Mouse (Mus musculus) lung, postnatal 4 days (tissue): Measurements from ENCODE around the gene Dusp6.
"Not testable (repeated sequence)": the region's sequence is repeated elsewhere in the genome, so short reads cannot be mapped to it uniquely, and the experiment has no call there.

ENCODE experiments used
- DNase-seq, 2 experiments: peaks; one replicate each; pipeline ENCODE4 v3.0.0; 2021

Gene Dusp6

GRCm38 (mm10) chr10:99262867-99263379, at the start of gene Dusp6:
Gene Dusp6, plus strand, starts transcription at chr10:99263231.
- DNase-seq, result peak; percentile 97 to 99

GRCm38 (mm10) chr10:99214421-99215299, 48.4 kb upstream of the Dusp6 start:
- DNase-seq, result no peak

GRCm38 (mm10) chr10:99216570-99216969, 46.5 kb upstream of the Dusp6 start:
- not testable (repeated sequence) for DNase-seq

- no peak for DNase-seq
These were observed 41.5 kb upstream of the Dusp6 start for GRCm38 (mm10) chr10:99221540-99221939.

- no peak for DNase-seq
These were observed 40.3 kb upstream of the Dusp6 start for GRCm38 (mm10) chr10:99222726-99223125.

GRCm38 (mm10) chr10:99224218-99224617, 38.8 kb upstream of the Dusp6 start:
- DNase-seq, result peak; percentile 24 to 56

- no peak for DNase-seq
These were observed 36.2 kb upstream of the Dusp6 start for GRCm38 (mm10) chr10:99226782-99227181.

- peak in 1 of 2 experiments; percentile 27 for DNase-seq
These were observed 34.8 kb upstream of the Dusp6 start for GRCm38 (mm10) chr10:99227968-99228864.

- peak; percentile 52 to 72 for DNase-seq
These were observed 33.9 kb upstream of the Dusp6 start for GRCm38 (mm10) chr10:99229031-99229684.

- no peak for DNase-seq
These were observed 30.4 kb upstream of the Dusp6 start for GRCm38 (mm10) chr10:99232518-99233227.

- no peak for DNase-seq
These were observed 28.7 kb upstream of the Dusp6 start for GRCm38 (mm10) chr10:99234336-99234735.

GRCm38 (mm10) chr10:99235081-99235480, 27.9 kb upstream of the Dusp6 start:
- no peak for DNase-seq

GRCm38 (mm10) chr10:99237205-99237832, 25.7 kb upstream of the Dusp6 start:
- peak; percentile 53 to 77 for DNase-seq

- DNase-seq, result no peak
These were observed 24.5 kb upstream of the Dusp6 start for GRCm38 (mm10) chr10:99238537-99238936.

- no peak for DNase-seq
These were observed 21.7 kb upstream of the Dusp6 start for GRCm38 (mm10) chr10:99241284-99241828.

- peak; percentile 30 to 41 for DNase-seq
These were observed 21.0 kb upstream of the Dusp6 start for GRCm38 (mm10) chr10:99241829-99242711.

- no peak for DNase-seq
These were observed 20.3 kb upstream of the Dusp6 start for GRCm38 (mm10) chr10:99242721-99243120.

- DNase-seq, result no peak
These were observed 19.0 kb upstream of the Dusp6 start for GRCm38 (mm10) chr10:99243907-99244489.

- DNase-seq, result no peak
These were observed 18.3 kb upstream of the Dusp6 start for GRCm38 (mm10) chr10:99244655-99245260.
